In genomic region chr8:95952257-95952656, GRCm38 (mm10) we compare ENCODE assay signal across 8 mouse cellular contexts.
DNase-seq lines count a peak whose midpoint lies in the region; ATAC-seq and TF ChIP-seq lines count a peak whose summit lies in the region.

No protein-coding gene starts in this region.

- intact Hi-C loops in heart, postnatal 10 days (cut with DNase I): no loop called here

- H3K36me3 ChIP-seq in heart, postnatal 0 days (replicated peaks; ENCODE audit: control insufficient read depth, insufficient read depth, low read length): no peaks in the 10 kb centered on the region
- H3K36me3 ChIP-seq in hindbrain, embryonic 13.5 days: no peaks in the 10 kb centered on the region
- no peaks in the 10 kb centered on the region for H3K36me3 ChIP-seq in myocyte (ENCODE audit: control insufficient read depth, insufficient read depth)

- no peaks in the 10 kb centered on the region for H3K79me2 ChIP-seq in myocyte (ENCODE audit: control insufficient read depth, insufficient read depth)

- TF ChIP-seq CTCF in heart, postnatal 0 days (IDR thresholded peaks at IDR 0.05; ENCODE audit: low read depth): no peak
- no peak for TF ChIP-seq CTCF in brain, embryonic 14.5 days (IDR thresholded peaks at IDR 0.05; ENCODE audit: borderline replicate concordance, extremely low read depth, insufficient read depth, insufficient read length)

- no peak for DNase-seq in heart, postnatal 0 days (ENCODE audit: low spot score)
- DNase-seq in heart, postnatal 10 days: no peak
- DNase-seq in brain, embryonic 14.5 days (ENCODE audit: low read depth): peak; percentile 60
- no peak for DNase-seq in ovary, postnatal 10 days (ENCODE audit: low spot score)
- no peak for DNase-seq in layer of hippocampus, adult 9-11 months
- DNase-seq in urinary bladder, adult 18-20 months (ENCODE audit: low spot score in 2 of 2): no peak

- WGBS in heart, postnatal 0 days: 47% methylated on average over 10 of the region's 10 CpGs
- 12% methylated on average over 10 of the region's 10 CpGs for WGBS in hindbrain, embryonic 13.5 days

- H3K4me3 ChIP-seq in heart, postnatal 0 days (ENCODE audit: low read depth, low read length): peak overlapping the region; percentile 26; the same call in 1 of the 2 replicates
- H3K4me3 ChIP-seq in hindbrain, embryonic 13.5 days: peak overlapping the region; percentile 32
- no peak overlapping the region for H3K4me3 ChIP-seq in myocyte

- no peak overlapping the region for H3K27ac ChIP-seq in heart, postnatal 0 days (ENCODE audit: low read depth)
- no peak overlapping the region for H3K27ac ChIP-seq in hindbrain, embryonic 13.5 days

- no peaks in the 10 kb centered on the region for H3K9me3 ChIP-seq in heart, postnatal 0 days (replicated peaks; ENCODE audit: control insufficient read depth, low read length)
- H3K9me3 ChIP-seq in hindbrain, embryonic 13.5 days: no peaks in the 10 kb centered on the region

- peak overlapping the region; percentile 51 for H3K4me2 ChIP-seq in heart, postnatal 0 days (ENCODE audit: low read depth, low read length)
- peak overlapping the region; percentile 53 for H3K4me2 ChIP-seq in hindbrain, embryonic 13.5 days
- peak overlapping the region; percentile 66 for H3K4me2 ChIP-seq in myocyte (ENCODE audit: low read depth)

- TF ChIP-seq EP300 in heart, postnatal 0 days (IDR thresholded peaks at IDR 0.05; ENCODE audit: low read depth): no peak

- no peak overlapping the region for H3ac ChIP-seq in myocyte (ENCODE audit: control insufficient read depth, insufficient read length)

- no peaks in the 10 kb centered on the region for H3K4me1 ChIP-seq in heart, postnatal 0 days (ENCODE audit: control insufficient read depth, insufficient read depth)
- 0 out of 2 replicates have a peak, but pooled peaks cover 7% of the 10 kb centered on the region for H3K4me1 ChIP-seq in hindbrain, embryonic 13.5 days (replicated peaks)

- no peak overlapping the region for H3K9ac ChIP-seq in heart, postnatal 0 days (replicated peaks; ENCODE audit: low read depth, low read length)
- H3K9ac ChIP-seq in hindbrain, embryonic 13.5 days: peak overlapping the region; percentile 53; the same call in 1 of the 2 replicates

- no peak for TF ChIP-seq POLR2A in brain, embryonic 14.5 days (IDR thresholded peaks at IDR 0.05; ENCODE audit: borderline replicate concordance, extremely low read depth, insufficient read depth, insufficient read length, poor library complexity, severe bottlenecking)
- no peak for TF ChIP-seq POLR2A in myocyte (IDR thresholded peaks at IDR 0.05; ENCODE audit: insufficient read length, low read depth)

- no peak for ATAC-seq in heart, postnatal 0 days (ENCODE audit: insufficient read depth, low read depth)
- ATAC-seq in hindbrain, embryonic 13.5 days (ENCODE audit: low FRiP score): no peak

- H3K27me3 ChIP-seq in heart, postnatal 0 days (ENCODE audit: control insufficient read depth, insufficient read depth, low read length): 0 out of 2 replicates have a peak, but pooled peaks cover 9% of the 10 kb centered on the region
- H3K27me3 ChIP-seq in hindbrain, embryonic 13.5 days: no peaks in the 10 kb centered on the region
- H3K27me3 ChIP-seq in myocyte (ENCODE audit: control insufficient read depth, insufficient read depth, insufficient read length): peaks cover 4% of the 10 kb centered on the region

TF ChIP-seq in myocyte, 11 proteins besides CTCF, POLR2A, EP300 and RAD21:
- TF ChIP-seq MYOD1 (IDR thresholded peaks at IDR 0.05; ENCODE audit: control insufficient read depth in 1 of 3, insufficient read length in 2 of 3, low read depth in 2 of 3) (no peak), SRF (IDR thresholded peaks at IDR 0.05; ENCODE audit: control insufficient read depth, insufficient read length, low read depth) (no peak), TCF12 (IDR thresholded peaks at IDR 0.05; ENCODE audit: insufficient read depth, poor library complexity, severe bottlenecking) (no peak), MAX (IDR thresholded peaks at IDR 0.05; ENCODE audit: low read depth) (no peak), USF1 (IDR thresholded peaks at IDR 0.05; ENCODE audit: low read depth) (no peak), REST (IDR thresholded peaks at IDR 0.05; ENCODE audit: insufficient read depth, insufficient read length) (no peak), CEBPB (IDR thresholded peaks at IDR 0.05; ENCODE audit: insufficient read depth, poor library complexity, severe bottlenecking) (no peak), POLR2AphosphoS2 (IDR thresholded peaks at IDR 0.05; ENCODE audit: insufficient read length, low read depth) (no peak), MYOG (IDR thresholded peaks at IDR 0.05; ENCODE audit: control insufficient read depth in 1 of 3, insufficient read depth in 1 of 3, insufficient read length in 2 of 3, low read depth in 2 of 3) (no peak), TCF3 (IDR thresholded peaks at IDR 0.05; ENCODE audit: insufficient read length, low read depth) (no peak), E2F4 (IDR thresholded peaks at IDR 0.05; ENCODE audit: insufficient read depth) (no peak)
